ENCODE assay signal across 15 mouse cellular contexts in genomic region chr5:88961351-88961761, GRCm38 (mm10).
DNase-seq lines count a peak whose midpoint lies in the region; ATAC-seq and TF ChIP-seq lines count a peak whose summit lies in the region.
"Had no signal": no experiment of that assay in that cellular context is flagged by ENCODE, and none has a peak within 500 bp of the region (broad histone marks: within the 10 kb centered on the region; RNA-seq: fewer than 3 reads in every experiment).

No protein-coding gene starts in this region.

- no peak for TF ChIP-seq EP300 in heart, adult 2 months (IDR thresholded peaks at IDR 0.05; ENCODE audit: insufficient read depth, low read depth, low read length)

- TF ChIP-seq POLR2A in heart, adult 2 months (IDR thresholded peaks at IDR 0.05; ENCODE audit: insufficient read depth, low read depth, low read length), result no peak
- no peak for TF ChIP-seq POLR2A in liver, adult 2 months (IDR thresholded peaks at IDR 0.05; ENCODE audit: extremely low read depth, insufficient read depth, low read length)
- TF ChIP-seq POLR2A in small intestine, adult 2 months (IDR thresholded peaks at IDR 0.05; ENCODE audit: low read depth, low read length), result no peak

- H3K36me3 ChIP-seq in heart, adult 2 months (ENCODE audit: control insufficient read depth, insufficient read depth, low read length), result peaks cover 7% of the 10 kb centered on the region
- H3K36me3 ChIP-seq in liver, adult 2 months (ENCODE audit: control insufficient read depth, insufficient read depth, low read length), result no peaks in the 10 kb centered on the region
- no peaks in the 10 kb centered on the region for H3K36me3 ChIP-seq in small intestine, adult 2 months (ENCODE audit: control insufficient read depth, insufficient read depth, low read length)
- no peaks in the 10 kb centered on the region for H3K36me3 ChIP-seq in midbrain, embryonic 14.5 days (ENCODE audit: control insufficient read depth, insufficient read depth, low read length)

- H3K9me3 ChIP-seq in midbrain, embryonic 14.5 days (ENCODE audit: control insufficient read depth, low read length), result no peaks in the 10 kb centered on the region

- H3K4me2 ChIP-seq in midbrain, embryonic 14.5 days (ENCODE audit: low read length), result no peak overlapping the region

- no peak overlapping the region for H3K4me3 ChIP-seq in heart, adult 2 months
- H3K4me3 ChIP-seq in liver, adult 2 months (ENCODE audit: insufficient read depth, low read depth, low read length), result no peak overlapping the region
- no peak overlapping the region for H3K4me3 ChIP-seq in small intestine, adult 2 months (ENCODE audit: low read depth, low read length)
- H3K4me3 ChIP-seq in midbrain, embryonic 14.5 days (replicated peaks; ENCODE audit: low read depth, low read length), result no peak overlapping the region
- H3K4me3 ChIP-seq: erythroblast, embryonic 14.5 days had no signal

- WGBS in heart, adult 2 months, result 10% methylated on average over 7 of the region's 7 CpGs
- WGBS in liver, adult 2 months, result 4% methylated on average over 7 of the region's 7 CpGs
- WGBS in small intestine, adult 2 months, result 39% methylated on average over 7 of the region's 7 CpGs
- 89% methylated on average over 7 of the region's 7 CpGs for WGBS in midbrain, embryonic 14.5 days

- H3K79me2 ChIP-seq in heart, adult 2 months (replicated peaks; ENCODE audit: control insufficient read depth, insufficient read depth, low read length), result no peaks in the 10 kb centered on the region
- peaks cover 3% of the 10 kb centered on the region; the same call in 1 of the 2 replicates for H3K79me2 ChIP-seq in liver, adult 2 months (ENCODE audit: control insufficient read depth, insufficient read depth, low read length)

- peak overlapping the region; percentile 3; the same call in 1 of the 2 replicates for H3K9ac ChIP-seq in heart, adult 2 months (ENCODE audit: low read depth, low read length)
- H3K9ac ChIP-seq in liver, adult 2 months (ENCODE audit: low read depth, low read length), result no peak overlapping the region
- H3K9ac ChIP-seq in midbrain, embryonic 14.5 days (replicated peaks; ENCODE audit: low read length), result no peak overlapping the region

- H3K27ac ChIP-seq in heart, adult 2 months, result peak overlapping the region; percentile 85
- peak overlapping the region; percentile 64 for H3K27ac ChIP-seq in liver, adult 2 months (replicated peaks; ENCODE audit: insufficient read depth, low read depth, low read length)
- H3K27ac ChIP-seq in small intestine, adult 2 months (ENCODE audit: insufficient read depth, low read depth, low read length), result peak overlapping the region; percentile 50
- H3K27ac ChIP-seq in midbrain, embryonic 14.5 days (replicated peaks; ENCODE audit: low read depth, low read length), result no peak overlapping the region

- intact Hi-C loops in heart, adult 2 months (cut with DNase I), result no loop called here
- intact Hi-C loops in heart, postnatal 14 days (cut with DNase I), result no loop called here
- intact Hi-C loops in heart, postnatal 10 days (cut with DNase I), result no loop called here

- no peaks in the 10 kb centered on the region for H3K27me3 ChIP-seq in heart, adult 2 months (ENCODE audit: control insufficient read depth, insufficient read depth, low read length)
- no peaks in the 10 kb centered on the region for H3K27me3 ChIP-seq in liver, adult 2 months (ENCODE audit: control insufficient read depth, insufficient read depth, low read length)
- no peaks in the 10 kb centered on the region for H3K27me3 ChIP-seq in small intestine, adult 2 months (ENCODE audit: control insufficient read depth, insufficient read depth, low read length)
- H3K27me3 ChIP-seq in midbrain, embryonic 14.5 days (ENCODE audit: control insufficient read depth, insufficient read depth, low read length), result no peaks in the 10 kb centered on the region

- DNase-seq in heart, adult 2 months, result peak in 1 of 2 experiments; percentile 36
- DNase-seq in heart, postnatal 14 days, result no peak
- DNase-seq in liver, adult 2 months (ENCODE audit: extremely low read depth, low read depth, low spot score), result peak; percentile 93
- DNase-seq in liver, result no peak
- peak; percentile 47 to 54 for DNase-seq in heart, postnatal 10 days
- no peak for DNase-seq in midbrain, embryonic 14.5 days
- no peak for DNase-seq in thymus, postnatal 4 days
- DNase-seq: adrenal gland, postnatal 10 days; cerebellum, adult 9-10 months; left cerebral cortex, postnatal 4 days; lung, adult 2 months; thymus, adult 18-20 months had no signal

- H3K4me1 ChIP-seq in heart, adult 2 months (ENCODE audit: control insufficient read depth, insufficient read depth, low read length), result peaks cover 7% of the 10 kb centered on the region; the same call in 1 of the 2 replicates
- H3K4me1 ChIP-seq in liver, adult 2 months (ENCODE audit: control insufficient read depth, insufficient read depth, low read length), result peaks cover 14% of the 10 kb centered on the region
- peaks cover 9% of the 10 kb centered on the region; the same call in 1 of the 2 replicates for H3K4me1 ChIP-seq in small intestine, adult 2 months (ENCODE audit: control insufficient read depth, insufficient read depth, insufficient read length, low read length)
- H3K4me1 ChIP-seq in midbrain, embryonic 14.5 days (ENCODE audit: control insufficient read depth, insufficient read depth, low read length), result no peaks in the 10 kb centered on the region

- TF ChIP-seq CTCF in heart, adult 2 months (IDR thresholded peaks at IDR 0.05), result no peak
- TF ChIP-seq CTCF in liver, adult 2 months (IDR thresholded peaks at IDR 0.05; ENCODE audit: low read depth, low read length), result no peak
- TF ChIP-seq CTCF in small intestine, adult 2 months (IDR thresholded peaks at IDR 0.05; ENCODE audit: extremely low read depth, insufficient read length, insufficient replicate concordance, low read depth, low read length), result no peak

- no peak for ATAC-seq in midbrain, embryonic 14.5 days (ENCODE audit: low FRiP score, low TSS enrichment)
- ATAC-seq: hindbrain, embryonic 16.5 days had no signal

Comparison
In these comparisons a context has a peak if more than half of its experiments do, and no peak if none do; other contexts are left out.
1. DNase-seq: peak in liver, adult 2 months (single experiment) and heart, postnatal 10 days (2 of 2); none in heart, postnatal 14 days (0 of 2), liver (single experiment), midbrain, embryonic 14.5 days (single experiment) and thymus, postnatal 4 days (single experiment).